Mouse (Mus musculus): ENCODE measurements at regions not wholly inside any gene's neighbourhood (a gene's known extent, or its start where the extent isn't known, plus 50 kb on each side); places are given as distances from the start of the nearest gene placed in this dataset.
A peak's percentile ranks its signal among the peaks of the same experiment; 100 is the strongest.

GRCm38 (mm10) chr4:106859476-106859875 lies 51.0 kb upstream of the Ssbp3 start:
- Histone ChIP-seq H3K27me3 (0 out of 2 replicates have a peak, but pooled peaks cover 3% of the 10 kb centered on the region), H3K36me3 (no peaks in the 10 kb centered on the region), H3K4me1 (replicated peaks) (peaks cover 33% of the 10 kb centered on the region), H3K9ac (no peak overlapping the region), H3K4me2 (no peak overlapping the region), H3K27ac (no peak overlapping the region), H3K9me3 (no peaks in the 10 kb centered on the region), H3K4me3 (no peak overlapping the region)
- no peak for ATAC-seq (ENCODE audit: low FRiP score)

DNA sequence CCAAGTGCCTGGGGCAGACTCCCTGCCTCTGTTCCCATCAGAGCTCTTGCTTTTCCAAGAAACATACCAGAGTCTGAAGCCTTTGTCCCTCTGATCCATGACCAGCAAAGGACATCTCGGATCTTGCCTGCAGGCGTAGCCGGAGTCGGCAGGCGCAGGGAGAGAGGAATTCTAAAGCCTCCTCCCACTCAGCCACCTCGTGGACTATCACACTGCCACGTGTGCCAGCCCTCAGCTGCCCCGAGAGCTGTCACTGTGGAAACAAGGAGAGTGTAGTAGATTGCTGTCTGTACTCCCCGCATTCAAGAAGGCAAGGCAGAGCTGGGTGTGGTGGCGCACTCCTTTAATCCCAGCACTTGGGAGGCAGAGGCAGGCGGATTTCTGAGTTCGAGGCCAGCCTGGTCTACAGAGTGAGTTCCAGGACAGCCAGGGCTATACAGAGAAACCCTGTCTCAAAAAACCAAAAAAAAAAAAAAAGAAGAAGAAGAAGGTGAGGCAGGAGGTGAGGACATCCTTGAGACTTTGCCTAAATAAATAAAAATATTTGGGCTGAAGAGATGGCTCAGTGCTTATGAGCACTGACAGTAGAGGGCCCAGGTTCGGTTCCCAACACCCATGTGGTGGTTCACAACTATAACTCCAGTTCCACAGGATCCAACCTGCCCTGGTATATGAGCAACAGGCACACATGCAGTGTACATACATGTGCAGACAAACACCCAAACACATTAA lies 52.0 kb upstream of the Ssbp3 start:
- H3K4me1 ChIP-seq (replicated peaks), result peaks cover 37% of the 10 kb centered on the region
- H3K9me3 ChIP-seq, result no peaks in the 10 kb centered on the region
- H3K36me3 ChIP-seq, result no peaks in the 10 kb centered on the region
- 63% methylated on average over 13 of the region's 13 CpGs for WGBS
- no peak overlapping the region for H3K4me3 ChIP-seq
- no peak for ATAC-seq (ENCODE audit: low FRiP score)
- H3K9ac ChIP-seq, result no peak overlapping the region
- no peak overlapping the region for H3K27ac ChIP-seq
- H3K4me2 ChIP-seq, result no peak overlapping the region
- H3K27me3 ChIP-seq, result 0 out of 2 replicates have a peak, but pooled peaks cover 3% of the 10 kb centered on the region

- no peak for ATAC-seq (ENCODE audit: low FRiP score)
- Histone ChIP-seq H3K36me3 (no peaks in the 10 kb centered on the region), H3K27ac (no peak overlapping the region), H3K9me3 (no peaks in the 10 kb centered on the region), H3K27me3 (no peaks in the 10 kb centered on the region), H3K9ac (no peak overlapping the region), H3K4me1 (replicated peaks) (peaks cover 34% of the 10 kb centered on the region), H3K4me2 (0 out of 2 replicates have a peak overlapping the region, but pooled peaks have one; percentile 19), H3K4me3 (no peak overlapping the region)
- WGBS, result 5% methylated on average over 18 of the region's 19 CpGs
Measured at GRCm38 (mm10) chr4:106855771-106856170, 51.0 kb upstream of the Acot11 start.

GRCm38 (mm10) chr4:106854361-106855309 lies 49.8 kb upstream of the Acot11 start:
- Histone ChIP-seq H3K9me3 (no peaks in the 10 kb centered on the region), H3K4me3 (no peak overlapping the region), H3K4me1 (replicated peaks) (peaks cover 29% of the 10 kb centered on the region), H3K36me3 (no peaks in the 10 kb centered on the region), H3K4me2 (peak overlapping the region; percentile 14), H3K27me3 (no peaks in the 10 kb centered on the region), H3K27ac (peak overlapping the region; percentile 69), H3K9ac (peak overlapping the region; percentile 9)
- peak; percentile 81 for ATAC-seq (ENCODE audit: low FRiP score)
- 7% methylated on average over 14 of the region's 15 CpGs for WGBS

All from hindbrain, embryonic 13.5 days (tissue).